Mouse (Mus musculus) heart, postnatal 36 days (tissue): ENCODE data around the gene Gm26620. TPM values are rescaled to one million over a fixed set of nuclear protein-coding genes. Genes with fewer than 3 reads are reported as not detected.

Experiments used
- DNase-seq, 2 experiments: peaks; one replicate each; pipeline ENCODE4 v3.0.0; 2021 to 2022
- intact Hi-C: fragments of 180-260 bp; cut with DNase I; formaldehyde crosslinking; loops from one replicate; pipeline ENCODE4 v1.15.1; 2025
- total RNA-seq, 2 experiments: library from RNA; stranded (reverse); gene quantifications; 2 replicates each; pipeline ENCODE4 v1.2.3; 2021

The Gm26620 gene
- total RNA-seq, 2 experiments from 2014 or later: 0.33 to 0.39 TPM

GRCm38 (mm10) chr1:170907111-170907455, 22.2 kb downstream of the Gm26620 start:
- DNase-seq: no peak

DNA sequence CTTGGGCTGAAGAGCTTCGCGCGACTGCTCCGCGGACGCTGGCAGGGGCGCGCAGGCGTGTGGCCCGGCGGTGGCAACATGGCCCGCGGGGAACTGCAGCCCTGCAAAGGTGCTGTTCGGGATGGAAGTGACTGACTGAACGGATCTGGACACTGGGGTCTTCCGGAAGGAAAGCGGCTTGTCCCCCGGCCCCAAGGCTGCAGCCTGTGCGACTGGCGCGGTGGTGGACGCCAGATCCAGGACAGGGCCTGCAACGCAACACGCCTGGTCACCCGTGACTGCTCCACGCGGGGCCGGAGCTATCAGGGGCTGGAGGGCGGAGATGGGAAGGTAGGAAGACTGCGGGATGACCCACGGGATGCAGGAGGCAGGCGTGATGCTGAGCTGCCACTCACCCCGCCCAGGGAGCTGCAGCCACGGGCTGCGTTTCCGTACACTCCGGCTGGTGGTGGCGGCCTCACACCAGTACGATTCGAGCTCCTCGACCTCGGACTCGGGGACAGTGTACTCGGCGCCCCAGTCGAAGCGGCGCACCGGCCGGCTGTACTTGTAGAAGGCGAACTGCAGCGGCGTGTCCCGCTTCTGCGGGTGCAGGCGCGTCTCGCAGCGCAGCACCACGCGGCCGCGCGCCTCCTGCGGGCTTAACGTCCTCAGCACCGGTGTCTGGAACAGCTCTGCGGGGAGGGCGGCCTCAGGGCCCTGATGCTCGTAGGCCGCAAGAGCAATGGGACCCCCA, 22.8 kb downstream of the Gm26620 start:
- DNase-seq: no peak
- intact Hi-C loops: no loop called here

More at GRCm38 (mm10) chr1:170907111-170907455, 22.2 kb downstream of the Gm26620 start:
- intact Hi-C loops: no loop called here

- intact Hi-C loops: no loop called here
- DNase-seq: no peak
These were observed 23.5 kb downstream of the Gm26620 start for GRCm38 (mm10) chr1:170908341-170908740.

DNA sequence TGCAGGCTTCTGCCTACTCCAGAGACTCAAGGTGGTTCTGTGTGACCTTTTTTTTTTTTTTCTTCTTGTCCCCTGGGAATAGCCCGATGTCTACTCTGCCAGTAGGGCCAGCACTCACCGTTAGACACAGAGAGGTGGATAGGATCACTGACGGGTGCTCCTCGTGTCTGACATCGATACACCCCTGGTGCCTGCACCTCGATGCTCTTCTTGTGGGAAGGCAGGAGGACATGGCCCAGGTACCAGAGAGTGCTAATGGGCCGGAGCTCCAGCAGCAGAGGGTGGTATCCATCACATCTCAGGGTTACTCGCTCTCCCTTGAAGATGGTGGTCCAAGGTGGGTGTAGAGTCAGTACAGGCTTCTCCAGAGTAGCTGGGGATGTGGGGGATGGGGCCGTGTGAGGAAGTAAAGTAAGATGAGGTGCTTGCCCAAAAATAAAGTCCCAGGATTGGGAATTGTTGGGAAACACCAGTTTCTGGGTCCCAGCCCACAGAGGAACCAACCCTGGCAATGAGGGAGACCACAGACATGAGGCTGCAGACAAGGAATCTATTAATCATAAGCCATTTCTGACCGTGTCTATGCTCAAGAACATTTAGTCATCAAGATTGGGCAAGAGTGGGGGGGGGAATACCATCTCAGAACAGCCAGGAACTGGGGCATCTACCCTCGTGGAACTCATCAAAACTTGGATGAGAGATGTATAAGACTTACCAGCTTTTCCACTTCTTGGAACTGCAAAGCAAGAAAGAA, 27.2 kb downstream of the Gm26620 start:
- intact Hi-C loops: no loop called here
- DNase-seq: no peak

DNA sequence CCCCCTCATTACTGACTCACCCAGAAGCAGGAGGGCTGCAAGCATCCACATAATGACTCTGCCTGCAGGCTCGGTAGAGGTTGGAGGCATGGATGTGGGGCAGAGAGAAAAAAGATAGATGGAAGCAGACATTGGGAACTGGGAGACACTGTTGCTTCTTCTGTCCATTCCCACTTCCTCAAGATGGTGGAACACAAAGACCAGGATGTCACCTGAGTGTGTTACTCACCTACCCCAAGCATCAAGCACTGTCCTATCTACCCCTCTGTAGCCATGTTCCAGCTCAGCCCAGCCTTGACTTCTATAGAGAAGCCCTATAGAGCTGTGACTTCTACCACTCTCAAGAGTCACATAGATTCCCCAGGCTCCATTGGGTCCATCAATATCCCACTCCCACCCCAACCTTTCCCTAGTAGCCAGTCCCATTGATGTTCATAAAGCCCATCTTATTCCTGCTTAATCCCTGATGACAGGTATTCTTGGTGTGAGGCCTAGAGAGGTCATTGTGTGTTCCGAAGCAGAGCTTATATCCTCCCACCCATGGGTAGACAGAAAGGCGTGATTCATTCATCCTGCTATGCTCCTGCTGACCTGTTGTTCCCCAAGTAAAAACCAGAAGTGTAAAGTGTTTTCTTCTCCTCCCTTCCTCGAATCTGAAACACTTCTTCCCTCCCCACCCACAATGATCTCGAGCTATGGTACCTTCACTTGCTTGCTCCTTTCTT, 28.2 kb downstream of the Gm26620 start, which contains the start of gene Fcrlb:
TSS of gene Fcrlb (minus strand) at position 51 of the 725 bp plus-strand sequence.
- intact Hi-C loops: no loop called here

DNA sequence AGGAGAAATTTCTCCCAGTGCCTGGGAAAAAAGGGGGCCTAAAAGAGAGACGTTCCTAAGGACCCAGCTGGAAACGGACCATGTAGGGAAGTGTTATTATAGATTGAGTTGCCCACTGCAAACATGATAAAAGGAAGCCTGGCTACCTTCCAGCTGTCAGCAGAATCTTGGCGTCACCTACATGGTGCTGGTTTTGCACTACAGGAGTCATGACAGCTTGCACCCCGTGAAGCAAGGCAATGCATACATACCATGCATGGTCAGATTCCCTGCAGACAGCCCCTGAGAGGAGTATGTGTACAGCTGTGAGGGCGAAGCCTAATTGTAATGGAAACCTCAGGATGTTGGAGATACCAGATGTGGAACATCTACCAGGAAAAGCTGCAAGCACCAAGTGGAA, 30.8 kb downstream of the Gm26620 start:
- DNase-seq: no peak

More for the DNA sequence above, 28.2 kb downstream of the Gm26620 start, which contains the start of gene Fcrlb:
- DNase-seq: no peak

GRCm38 (mm10) chr1:170919308-170919707, 34.4 kb downstream of the Gm26620 start:
- intact Hi-C loops: no loop called here
- no peak for DNase-seq

More for the DNA sequence above, 30.8 kb downstream of the Gm26620 start:
- intact Hi-C loops: no loop called here

DNA sequence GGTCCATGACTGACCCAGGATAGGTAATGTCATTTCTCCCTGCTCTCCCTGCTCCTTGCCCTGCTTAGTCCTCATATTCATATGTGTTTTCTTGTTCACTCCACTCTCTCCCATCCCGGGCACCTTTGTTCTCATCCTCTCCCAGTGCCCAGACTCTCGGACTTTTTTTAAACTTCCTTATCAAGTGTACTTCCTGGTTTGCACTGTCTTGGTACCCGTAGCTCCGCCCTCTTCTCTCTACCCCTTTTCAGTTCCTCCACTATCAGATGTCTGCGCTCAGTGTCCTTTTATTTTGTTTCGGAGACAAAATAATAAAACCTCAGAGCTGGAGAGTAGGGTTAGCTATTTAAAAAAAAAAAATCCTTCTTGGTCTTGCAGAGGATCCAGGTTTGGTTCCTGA, 39.6 kb downstream of the Gm26620 start:
- DNase-seq: peak in 1 of 2 experiments; percentile 13
- intact Hi-C loops: no loop called here

- intact Hi-C loops: no loop called here
- no peak for DNase-seq
These were observed 42.1 kb downstream of the Gm26620 start for GRCm38 (mm10) chr1:170926941-170927340.

- DNase-seq: no peak
- intact Hi-C loops: no loop called here
These were observed 42.5 kb downstream of the Gm26620 start, which contains the start of gene Fcrla for GRCm38 (mm10) chr1:170927378-170927777. Fcrla (minus strand) TSS chr1:170927583.

GRCm38 (mm10) chr1:170928467-170928866, 43.6 kb downstream of the Gm26620 start:
- no peak for DNase-seq
- intact Hi-C loops: no loop called here

DNA sequence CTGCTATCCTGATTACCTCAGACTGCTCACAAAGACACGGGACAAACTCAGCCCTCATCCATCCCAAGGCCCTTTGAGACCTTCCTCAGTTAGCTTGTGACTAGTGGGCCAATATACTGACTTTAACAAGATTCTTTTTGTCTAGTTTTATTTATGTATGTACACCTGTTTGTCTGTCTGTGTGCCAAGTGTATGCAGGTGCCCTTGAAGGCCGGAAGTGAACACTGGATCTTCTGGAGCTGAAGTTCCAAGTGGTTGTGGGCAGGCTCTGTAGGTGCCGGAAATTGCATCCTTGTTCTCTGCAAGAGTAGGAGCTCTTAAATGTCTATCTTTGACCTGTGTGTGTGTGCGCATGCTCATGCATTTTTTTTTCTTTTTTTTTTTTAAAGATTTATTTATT, 44.4 kb downstream of the Gm26620 start:
- intact Hi-C loops: no loop called here
- no peak for DNase-seq

DNA sequence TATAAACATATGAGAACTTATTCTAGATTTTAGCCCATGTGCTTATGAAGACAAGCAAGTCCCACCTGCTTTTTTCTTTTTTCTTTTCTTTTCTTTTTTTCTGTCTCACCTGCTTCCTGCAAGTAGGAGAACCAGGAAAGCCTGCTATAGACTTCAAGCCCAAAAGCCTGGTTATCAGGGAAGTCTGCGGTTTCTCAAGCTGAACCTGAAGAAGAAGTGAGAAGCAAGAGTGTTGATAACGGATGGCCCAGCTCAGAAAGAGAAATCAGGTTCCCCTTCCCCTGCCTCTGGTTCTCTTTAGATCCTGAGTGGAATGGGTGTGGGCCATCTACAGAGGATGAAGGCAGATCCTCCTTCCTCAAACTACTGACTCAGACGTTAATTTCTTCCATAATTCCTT, 47.2 kb downstream of the Gm26620 start:
- intact Hi-C loops: no loop called here
- DNase-seq: no peak

DNA sequence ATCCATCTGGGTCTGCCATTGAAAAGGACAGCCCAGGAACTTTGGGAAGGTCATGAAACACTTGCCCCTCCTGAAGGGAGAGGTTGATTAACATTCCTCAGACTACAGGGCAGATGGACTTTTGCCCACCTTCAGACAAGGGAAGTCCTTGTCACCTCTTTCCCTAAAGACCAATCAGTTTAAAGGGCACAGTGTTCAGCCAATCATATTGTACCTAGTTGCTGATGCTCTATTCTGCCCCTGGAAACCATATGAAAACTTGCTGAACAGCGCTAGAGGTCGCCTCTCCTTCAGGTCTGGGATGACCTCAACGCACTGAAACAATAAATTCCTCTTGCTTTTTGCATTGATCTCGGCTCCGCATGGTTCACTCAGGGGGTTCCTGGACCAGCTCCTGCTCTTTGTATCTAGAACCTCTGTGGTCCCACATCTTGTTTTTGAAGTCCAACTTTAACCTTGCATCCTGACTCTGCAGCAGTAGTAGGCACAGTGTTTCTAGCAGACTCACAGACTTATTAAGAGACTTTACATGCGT, 48.6 kb downstream of the Gm26620 start:
- no peak for DNase-seq
- intact Hi-C loops: no loop called here

DNA sequence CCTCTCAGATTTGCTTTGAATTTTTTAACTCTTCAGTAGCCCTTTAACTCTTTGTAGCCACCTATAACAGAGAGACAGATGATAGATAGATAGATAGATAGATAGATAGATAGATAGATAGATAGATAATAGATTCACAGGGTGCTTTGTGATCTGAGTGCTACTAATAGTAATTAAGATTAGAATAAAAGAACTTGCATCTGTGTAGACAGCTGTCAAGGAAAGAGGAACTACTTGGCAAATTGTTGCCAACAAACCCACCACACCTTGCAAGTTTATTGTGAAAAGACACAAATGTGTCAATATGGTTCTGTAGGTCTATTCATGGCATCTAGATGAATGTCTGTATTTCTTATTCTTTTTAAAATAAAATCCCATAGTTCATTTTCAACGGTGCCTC, 49.1 kb downstream of the Gm26620 start:
- DNase-seq: no peak
- intact Hi-C loops: no loop called here

DNA sequence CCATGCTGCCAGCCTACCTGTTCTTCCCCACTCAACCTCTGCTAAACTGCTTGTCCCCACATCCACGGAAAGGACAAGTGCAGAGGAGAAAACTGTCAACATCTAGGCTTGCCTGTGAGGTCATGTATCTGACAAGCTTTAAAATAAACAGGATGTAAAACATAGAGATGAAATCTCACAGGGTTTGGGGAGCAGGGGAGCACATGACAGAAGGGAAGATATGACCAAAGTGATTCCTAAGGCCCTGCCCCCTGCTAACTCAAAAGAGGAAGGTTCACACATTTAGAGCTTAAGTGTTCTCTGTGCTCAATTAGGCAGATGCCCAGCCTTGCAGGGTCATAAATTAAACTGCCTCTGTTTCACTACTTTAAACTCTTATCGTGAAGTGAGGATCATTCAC, 49.5 kb downstream of the Gm26620 start:
- intact Hi-C loops: no loop called here
- DNase-seq: no peak

Other genes with a start within 250 kb of the Gm26620 start
- 10 to 100 TPM in 1 of 2 experiments, 1 to 10 TPM in 1; 6.7 to 12.0 TPM for gene Olfml2b, start 240.5 kb upstream of the Gm26620 start, total RNA-seq
- 10 to 100 TPM; 63.2 to 71.4 TPM for gene Atf6, start 17.3 kb upstream of the Gm26620 start, total RNA-seq
- gene Dusp12, start 475 bp downstream of the Gm26620 start, total RNA-seq: 1 to 10 TPM; 8.6 to 9.8 TPM
- not detected for gene Fcrlb, start 27.9 kb downstream of the Gm26620 start, total RNA-seq
- under 1 TPM in 1 of 2 experiments, not detected in 1; 0.56 TPM for gene Fcrla, start 42.5 kb downstream of the Gm26620 start, total RNA-seq
- gene Fcgr2b, start 91.5 kb downstream of the Gm26620 start, total RNA-seq: 10 to 100 TPM in 1 of 2 experiments, 1 to 10 TPM in 1; 7.3 to 10.0 TPM
- gene Fcgr4, start 133.9 kb downstream of the Gm26620 start, total RNA-seq: under 1 TPM in 1 of 2 experiments, not detected in 1; 0.76 TPM
- 10 to 100 TPM; 13.7 to 18.6 TPM for gene Fcgr3, start 179.9 kb downstream of the Gm26620 start, total RNA-seq
- 1 to 10 TPM in 1 of 2 experiments, under 1 TPM in 1; 0.69 to 1.2 TPM for gene Cfap126, start 228.9 kb downstream of the Gm26620 start, total RNA-seq